ENCODE assay signal across 22 mouse cellular contexts in genomic region chr12:28237041-28237440, GRCm38 (mm10).
DNase-seq lines count a peak whose midpoint lies in the region; ATAC-seq and TF ChIP-seq lines count a peak whose summit lies in the region.
"Had no signal": no experiment of that assay in that cellular context is flagged by ENCODE, and none has a peak within 500 bp of the region (broad histone marks: within the 10 kb centered on the region; RNA-seq: fewer than 3 reads in every experiment).

No protein-coding gene starts in this region.

- no peak for DNase-seq in layer of hippocampus, adult 2 months (ENCODE audit: low spot score in 2 of 2)
- DNase-seq in layer of hippocampus, adult 11-12 months (ENCODE audit: low spot score) = no peak
- peak; percentile 12 for DNase-seq in embryo, embryonic 9.5 days (ENCODE audit: extremely low spot score)
- DNase-seq in forelimb bud, embryonic 11.5 days (ENCODE audit: low read depth, low spot score) = peak; percentile 36
- no peak for DNase-seq in urinary bladder, postnatal 36 days (ENCODE audit: low spot score in 2 of 2)
- no peak for DNase-seq in midbrain, embryonic 11.5 days (ENCODE audit: low spot score, missing footprints)
- no peak for DNase-seq in frontal cortex, postnatal 36 days (ENCODE audit: low spot score in 2 of 2)
- DNase-seq: adrenal gland, postnatal 14 days; cerebellum, adult 2 months; cerebellum, postnatal 14 days; gastrocnemius, postnatal 10 days; heart, adult 18-20 months; heart, postnatal 10 days; heart, postnatal 4 days had no signal

- no peaks in the 10 kb centered on the region for H3K36me3 ChIP-seq in midbrain, embryonic 11.5 days (ENCODE audit: control insufficient read depth, insufficient read depth, low read length)
- H3K36me3 ChIP-seq: embryonic facial prominence, embryonic 13.5 days; forebrain, embryonic 10.5 days; heart, embryonic 10.5 days; hindbrain, embryonic 12.5 days; intestine, embryonic 15.5 days had no signal

- ATAC-seq in midbrain, embryonic 11.5 days (ENCODE audit: low FRiP score) = no peak
- ATAC-seq: activated CD4-positive, CD25-positive, alpha-beta regulatory T cell, adult 4 months; forebrain, embryonic 14.5 days; intestine, embryonic 15.5 days; Patski had no signal

- H3K9ac ChIP-seq in midbrain, embryonic 11.5 days (ENCODE audit: low read length) = no peak overlapping the region
- H3K9ac ChIP-seq: embryonic facial prominence, embryonic 13.5 days; hindbrain, embryonic 12.5 days; intestine, embryonic 15.5 days had no signal

- peak overlapping the region; percentile 71; the same call in 1 of the 2 replicates for H3K27ac ChIP-seq in layer of hippocampus, adult 2 months
- no peak overlapping the region for H3K27ac ChIP-seq in midbrain, embryonic 11.5 days (ENCODE audit: low read depth, low read length)
- H3K27ac ChIP-seq: embryonic facial prominence, embryonic 13.5 days; forebrain, embryonic 10.5 days; heart, embryonic 10.5 days; hindbrain, embryonic 12.5 days; intestine, embryonic 15.5 days had no signal

- 73% methylated on average over 4 of the region's 4 CpGs for WGBS in midbrain, embryonic 11.5 days

- no peaks in the 10 kb centered on the region for H3K4me1 ChIP-seq in midbrain, embryonic 11.5 days (ENCODE audit: control insufficient read depth, insufficient read depth, low read length)
- H3K4me1 ChIP-seq: embryonic facial prominence, embryonic 13.5 days; heart, embryonic 10.5 days; hindbrain, embryonic 12.5 days; intestine, embryonic 15.5 days had no signal

- H3K4me3 ChIP-seq in layer of hippocampus, adult 2 months = no peak overlapping the region
- H3K4me3 ChIP-seq in midbrain, embryonic 11.5 days (ENCODE audit: low read depth, low read length) = no peak overlapping the region
- H3K4me3 ChIP-seq: embryonic facial prominence, embryonic 13.5 days; forebrain, embryonic 10.5 days; heart, embryonic 10.5 days; hindbrain, embryonic 12.5 days; intestine, embryonic 15.5 days had no signal

- TF ChIP-seq CTCF in layer of hippocampus, adult 2 months (conservative IDR thresholded peaks at IDR 0.05) = no peak

- H3K27me3 ChIP-seq in midbrain, embryonic 11.5 days (ENCODE audit: control insufficient read depth, insufficient read depth, low read length) = no peaks in the 10 kb centered on the region
- H3K27me3 ChIP-seq: embryonic facial prominence, embryonic 13.5 days; hindbrain, embryonic 12.5 days; intestine, embryonic 15.5 days had no signal

- no peaks in the 10 kb centered on the region for H3K9me3 ChIP-seq in midbrain, embryonic 11.5 days (ENCODE audit: control insufficient read depth, low read length)
- H3K9me3 ChIP-seq: embryonic facial prominence, embryonic 13.5 days; forebrain, embryonic 10.5 days; heart, embryonic 10.5 days; hindbrain, embryonic 12.5 days; intestine, embryonic 15.5 days had no signal

- H3K4me2 ChIP-seq in midbrain, embryonic 11.5 days = no peak overlapping the region
- H3K4me2 ChIP-seq: embryonic facial prominence, embryonic 13.5 days; hindbrain, embryonic 12.5 days; intestine, embryonic 15.5 days had no signal

Comparison
In these comparisons a context has a peak if more than half of its experiments do, and no peak if none do; other contexts are left out.
1. DNase-seq: peak in embryo, embryonic 9.5 days (single experiment) and forelimb bud, embryonic 11.5 days (single experiment); none in layer of hippocampus, adult 2 months (0 of 2), layer of hippocampus, adult 11-12 months (single experiment), urinary bladder, postnatal 36 days (0 of 2), midbrain, embryonic 11.5 days (single experiment) and frontal cortex, postnatal 36 days (0 of 2).